Mouse (Mus musculus): ENCODE measurements around the gene Itsn1. TPM values are rescaled to one million over a fixed set of nuclear protein-coding genes. Genes with fewer than 3 reads are reported as not detected.

The Itsn1 gene
- total RNA-seq, 1 experiment from 2014 or later: 27.0 TPM

- no peak for ATAC-seq (ENCODE audit: extremely low read depth, insufficient number of reproducible peaks, low FRiP score, poor library complexity, severe bottlenecking)
These were observed 217.2 kb downstream of the Itsn1 start for GRCm38 (mm10) chr16:91946261-91946660.

GRCm38 (mm10) chr16:91947093-91947492, 218.0 kb downstream of the Itsn1 start:
- ATAC-seq (ENCODE audit: extremely low read depth, insufficient number of reproducible peaks, low FRiP score, poor library complexity, severe bottlenecking): no peak

GRCm38 (mm10) chr16:91953967-91954366, 224.9 kb downstream of the Itsn1 start:
- ATAC-seq (ENCODE audit: extremely low read depth, insufficient number of reproducible peaks, low FRiP score, poor library complexity, severe bottlenecking): no peak

GRCm38 (mm10) chr16:91954766-91955165, 225.7 kb downstream of the Itsn1 start:
- ATAC-seq (ENCODE audit: extremely low read depth, insufficient number of reproducible peaks, low FRiP score, poor library complexity, severe bottlenecking): no peak

GRCm38 (mm10) chr16:91962204-91962893, 233.3 kb downstream of the Itsn1 start:
- ATAC-seq (ENCODE audit: extremely low read depth, insufficient number of reproducible peaks, low FRiP score, poor library complexity, severe bottlenecking): no peak

- no peak for ATAC-seq (ENCODE audit: extremely low read depth, insufficient number of reproducible peaks, low FRiP score, poor library complexity, severe bottlenecking)
These were observed 233.9 kb downstream of the Itsn1 start for GRCm38 (mm10) chr16:91962894-91963555.

- no peak for ATAC-seq (ENCODE audit: extremely low read depth, insufficient number of reproducible peaks, low FRiP score, poor library complexity, severe bottlenecking)
These were observed 234.4 kb downstream of the Itsn1 start for GRCm38 (mm10) chr16:91963556-91963900.

- ATAC-seq (ENCODE audit: extremely low read depth, insufficient number of reproducible peaks, low FRiP score, poor library complexity, severe bottlenecking): no peak
These were observed 235.5 kb downstream of the Itsn1 start for GRCm38 (mm10) chr16:91964308-91965178.

- no peak for ATAC-seq (ENCODE audit: extremely low read depth, insufficient number of reproducible peaks, low FRiP score, poor library complexity, severe bottlenecking)
These were observed 239.6 kb downstream of the Itsn1 start for GRCm38 (mm10) chr16:91968725-91969124.

GRCm38 (mm10) chr16:91969516-91970031, 240.5 kb downstream of the Itsn1 start:
- ATAC-seq (ENCODE audit: extremely low read depth, insufficient number of reproducible peaks, low FRiP score, poor library complexity, severe bottlenecking): no peak

Other genes starting within 250 kb of the Itsn1 start
- 159 and 168 TPM in 2 replicates for gene Ifnar1, start 244.0 kb upstream of the Itsn1 start, total RNA-seq (2017)
- gene Ifngr2, start 182.2 kb upstream of the Itsn1 start, total RNA-seq (2017): 58.2 and 72.7 TPM in 2 replicates
- 81.5 and 86.4 TPM in 2 replicates for gene Tmem50b, start 131.5 kb upstream of the Itsn1 start, total RNA-seq (2017)
- 8.3 and 9.1 TPM in 2 replicates for gene Dnajc28, start 110.3 kb upstream of the Itsn1 start, total RNA-seq (2017)
- gene Gart, start 82.3 kb upstream of the Itsn1 start, total RNA-seq (2017): 37.3 and 48.8 TPM in 2 replicates
- 542 and 583 TPM in 2 replicates for gene Son, start 81.8 kb upstream of the Itsn1 start, total RNA-seq (2017)
- 81.0 and 93.7 TPM in 2 replicates for gene Donson, start 40.5 kb upstream of the Itsn1 start, total RNA-seq (2017)
- gene Cryzl1, start 306 bp upstream of the Itsn1 start, total RNA-seq (2017): 82.5 and 90.5 TPM in 2 replicates

Data from neutrophil, adult 5-6 weeks (primary cell).